Mouse (Mus musculus) G1E-ER4 (cell line): ENCODE measurements around the gene Tnni3k. TPM values are rescaled to one million over a fixed set of nuclear protein-coding genes. Genes with fewer than 3 reads are reported as not detected.

Experiments used
- GATA1 ChIP-seq: IDR thresholded peaks from one replicate; pipeline ENCODE4 v1.8.0; 2012; ENCODE audit warnings: low read length, inconsistent platforms
- polyA plus RNA-seq: library from polyadenylated mRNA; stranded (reverse); fragments of >175 nt; gene quantifications from 2 replicates; pipeline ENCODE4 v1.2.3, GENCODE M21; 2012

The Tnni3k gene
- polyA plus RNA-seq, 1 experiment = not detected

GRCm38 (mm10) chr3:154816801-154817625 lies 238.2 kb downstream of the Tnni3k start:
- TF ChIP-seq GATA1 = no peak

GRCm38 (mm10) chr3:154816231-154816630 lies 239.0 kb downstream of the Tnni3k start:
- no peak for TF ChIP-seq GATA1

GRCm38 (mm10) chr3:154815606-154816005 lies 239.6 kb downstream of the Tnni3k start:
- TF ChIP-seq GATA1 = no peak

GRCm38 (mm10) chr3:154812893-154813292 lies 242.3 kb downstream of the Tnni3k start:
- TF ChIP-seq GATA1 = no peak

GRCm38 (mm10) chr3:154811833-154812232 lies 243.4 kb downstream of the Tnni3k start:
- TF ChIP-seq GATA1 = no peak

- no peak for TF ChIP-seq GATA1
Measured at GRCm38 (mm10) chr3:154811281-154811680, 243.9 kb downstream of the Tnni3k start.

- TF ChIP-seq GATA1 = no peak
Measured at GRCm38 (mm10) chr3:154810273-154810870, 244.8 kb downstream of the Tnni3k start.

GRCm38 (mm10) chr3:154806626-154807025 lies 248.6 kb downstream of the Tnni3k start:
- TF ChIP-seq GATA1 = no peak

- TF ChIP-seq GATA1 = no peak
Measured at GRCm38 (mm10) chr3:154800888-154801429, 254.2 kb downstream of the Tnni3k start.

- TF ChIP-seq GATA1 = no peak
Measured at GRCm38 (mm10) chr3:154800454-154800853, 254.8 kb downstream of the Tnni3k start.

GRCm38 (mm10) chr3:154798806-154799205 lies 256.4 kb downstream of the Tnni3k start:
- TF ChIP-seq GATA1 = no peak

- TF ChIP-seq GATA1 = no peak
Measured at GRCm38 (mm10) chr3:154793571-154793970, 261.6 kb downstream of the Tnni3k start.

GRCm38 (mm10) chr3:154787611-154788010 lies 267.6 kb downstream of the Tnni3k start:
- TF ChIP-seq GATA1 = no peak

GRCm38 (mm10) chr3:154786354-154786753 lies 268.9 kb downstream of the Tnni3k start:
- no peak for TF ChIP-seq GATA1

GRCm38 (mm10) chr3:154778836-154779595 lies 276.2 kb downstream of the Tnni3k start:
- no peak for TF ChIP-seq GATA1

- TF ChIP-seq GATA1 = no peak
Measured at GRCm38 (mm10) chr3:154771651-154772050, 283.6 kb downstream of the Tnni3k start.
